In genomic region chr9:48354793-48355192, GRCm38 (mm10) we compare ENCODE assay signal across 9 mouse cellular contexts. TPM values are rescaled to one million over a fixed set of nuclear protein-coding genes. Genes with fewer than 3 reads are reported as not detected.
A peak's percentile ranks its signal among the peaks of the same experiment; 100 is the strongest.
DNase-seq lines count a peak whose midpoint lies in the region; ATAC-seq lines count a peak whose summit lies in the region.
"Had no signal": no experiment of that assay in that cellular context is flagged by ENCODE, and none has a peak within 500 bp of the region (broad histone marks: within the 10 kb centered on the region; RNA-seq: fewer than 3 reads in every experiment).

No protein-coding gene starts in this region.

- WGBS in hindbrain, embryonic 11.5 days = 54% methylated on average over 3 of the region's 3 CpGs
- 58% methylated on average over 3 of the region's 3 CpGs for WGBS in hindbrain, embryonic 13.5 days
- WGBS in embryonic facial prominence, embryonic 14.5 days = 42% methylated on average over 3 of the region's 3 CpGs

- no peak overlapping the region for H3K27ac ChIP-seq in hindbrain, embryonic 11.5 days (ENCODE audit: low read depth, low read length)
- H3K27ac ChIP-seq in hindbrain, embryonic 13.5 days = no peak overlapping the region
- no peak overlapping the region for H3K27ac ChIP-seq in embryonic facial prominence, embryonic 14.5 days (replicated peaks; ENCODE audit: low read depth, low read length)
- H3K27ac ChIP-seq: embryonic facial prominence, embryonic 13.5 days had no signal

- peak; percentile 78 for DNase-seq in hindbrain, embryonic 11.5 days (ENCODE audit: low spot score)
- peak; percentile 83 to 88 for DNase-seq in adrenal gland, postnatal 36 days
- DNase-seq in embryonic facial prominence, embryonic 14.5 days (ENCODE audit: low spot score) = peak; percentile 70
- peak; percentile 62 for DNase-seq in heart, postnatal 25 days (ENCODE audit: low spot score)
- DNase-seq in left cerebral cortex, postnatal 36 days (ENCODE audit: low spot score in 2 of 2) = peak; percentile 63 to 74
- DNase-seq in natural killer cell, adult 2 months (ENCODE audit: low spot score in 2 of 2) = peak; percentile 20 to 47
- peak; percentile 44 for DNase-seq in telencephalon, adult 2 months (ENCODE audit: low read depth, low spot score)

- no peaks in the 10 kb centered on the region for H3K27me3 ChIP-seq in hindbrain, embryonic 11.5 days (ENCODE audit: control insufficient read depth, insufficient read depth, low read length)
- H3K27me3 ChIP-seq in hindbrain, embryonic 13.5 days = no peaks in the 10 kb centered on the region
- H3K27me3 ChIP-seq in embryonic facial prominence, embryonic 14.5 days (replicated peaks; ENCODE audit: control insufficient read depth, insufficient read depth, low read length) = no peaks in the 10 kb centered on the region
- H3K27me3 ChIP-seq: embryonic facial prominence, embryonic 13.5 days had no signal

- no peak overlapping the region for H3K4me2 ChIP-seq in hindbrain, embryonic 11.5 days (replicated peaks; ENCODE audit: low read depth, low read length)
- no peak overlapping the region for H3K4me2 ChIP-seq in hindbrain, embryonic 13.5 days
- H3K4me2 ChIP-seq in embryonic facial prominence, embryonic 14.5 days (ENCODE audit: low read depth, low read length) = no peak overlapping the region
- H3K4me2 ChIP-seq: embryonic facial prominence, embryonic 13.5 days had no signal

- intact Hi-C loops in heart, postnatal 25 days (cut with DNase I) = loop anchor here (1.0 to 2.0 kb wide), 2 partner anchors 50 to 88 kb away; no protein-coding TSS in a partner anchor
- intact Hi-C loops in left cerebral cortex, postnatal 36 days (cut with DNase I) = loop anchor here (2.0 to 5.0 kb wide), 2 partner anchors 52 to 88 kb away; no protein-coding TSS in a partner anchor

- H3K4me1 ChIP-seq in hindbrain, embryonic 11.5 days (replicated peaks; ENCODE audit: control insufficient read depth, insufficient read depth, low read length) = no peaks in the 10 kb centered on the region
- H3K4me1 ChIP-seq in hindbrain, embryonic 13.5 days (replicated peaks) = no peaks in the 10 kb centered on the region
- H3K4me1 ChIP-seq in embryonic facial prominence, embryonic 14.5 days (ENCODE audit: control insufficient read depth, insufficient read depth, low read length) = 0 out of 2 replicates have a peak, but pooled peaks cover 6% of the 10 kb centered on the region

- H3K36me3 ChIP-seq in hindbrain, embryonic 11.5 days (ENCODE audit: control insufficient read depth, insufficient read depth, low read length) = no peaks in the 10 kb centered on the region
- H3K36me3 ChIP-seq in hindbrain, embryonic 13.5 days = no peaks in the 10 kb centered on the region
- no peaks in the 10 kb centered on the region for H3K36me3 ChIP-seq in embryonic facial prominence, embryonic 14.5 days (ENCODE audit: control insufficient read depth, insufficient read depth, low read length)
- H3K36me3 ChIP-seq: embryonic facial prominence, embryonic 13.5 days had no signal

- H3K9me3 ChIP-seq in hindbrain, embryonic 11.5 days (ENCODE audit: control insufficient read depth, low read length) = no peaks in the 10 kb centered on the region
- no peaks in the 10 kb centered on the region for H3K9me3 ChIP-seq in hindbrain, embryonic 13.5 days
- no peaks in the 10 kb centered on the region for H3K9me3 ChIP-seq in embryonic facial prominence, embryonic 14.5 days (ENCODE audit: control insufficient read depth, low read length)
- H3K9me3 ChIP-seq: embryonic facial prominence, embryonic 13.5 days had no signal

- no peak for ATAC-seq in hindbrain, embryonic 11.5 days (ENCODE audit: low FRiP score)
- ATAC-seq in hindbrain, embryonic 13.5 days (ENCODE audit: low FRiP score) = no peak
- no peak for ATAC-seq in embryonic facial prominence, embryonic 14.5 days (ENCODE audit: low read depth)

- H3K4me3 ChIP-seq in hindbrain, embryonic 11.5 days (ENCODE audit: low read depth, low read length) = no peak overlapping the region
- no peak overlapping the region for H3K4me3 ChIP-seq in hindbrain, embryonic 13.5 days
- no peak overlapping the region for H3K4me3 ChIP-seq in embryonic facial prominence, embryonic 14.5 days (ENCODE audit: low read depth, low read length)
- H3K4me3 ChIP-seq: embryonic facial prominence, embryonic 13.5 days had no signal

- no peak overlapping the region for H3K9ac ChIP-seq in hindbrain, embryonic 11.5 days (ENCODE audit: low read depth, low read length)
- no peak overlapping the region for H3K9ac ChIP-seq in hindbrain, embryonic 13.5 days
- H3K9ac ChIP-seq in embryonic facial prominence, embryonic 14.5 days (ENCODE audit: low read depth, low read length) = no peak overlapping the region
- H3K9ac ChIP-seq: embryonic facial prominence, embryonic 13.5 days had no signal

RNA-seq across cellular contexts. Expression of gene Nxpe2, which starts 1.5 kb away (rescaled TPM):
- 0.84 and 0.85 TPM in 2 replicates for polyA plus RNA-seq in hindbrain, embryonic 11.5 days (2014; fragmentation: Nextera tagmentation; extraction: Ambion mirVana)
- 0.30 and 0.91 TPM in 2 replicates for polyA plus RNA-seq in hindbrain, embryonic 13.5 days (2015; fragmentation: Nextera tagmentation; extraction: Ambion mirVana)
- total RNA-seq in adrenal gland, postnatal 36 days (2021) = under 1 TPM; 0.53 to 0.93 TPM
- polyA plus RNA-seq in embryonic facial prominence, embryonic 14.5 days (2014; fragmentation: Nextera tagmentation; extraction: Ambion mirVana) = 1.0 and 1.6 TPM in 2 replicates
- 1 to 10 TPM; 1.2 to 2.0 TPM for total RNA-seq in heart, postnatal 25 days (2021)
- total RNA-seq in left cerebral cortex, postnatal 36 days (2021) = under 1 TPM; 0.11 to 0.27 TPM

Comparison
In these comparisons a context has a peak if more than half of its experiments do, and no peak if none do; other contexts are left out.
1. DNase-seq: peak in every context shown above with its lines; median percentile 86 in adrenal gland, postnatal 36 days; 78 in hindbrain, embryonic 11.5 days; 70 in embryonic facial prominence, embryonic 14.5 days; 68 in left cerebral cortex, postnatal 36 days; 62 in heart, postnatal 25 days; 44 in telencephalon, adult 2 months; 34 in natural killer cell, adult 2 months.